Mouse (Mus musculus) adrenal gland (tissue): ENCODE data around the gene Vkorc1l1.

Experiments
- intact Hi-C: fragments of 180-260 bp; cut with DNase I; formaldehyde crosslinking; loops from one replicate; pipeline ENCODE4 v1.15.1; 2025

Gene Vkorc1l1

DNA sequence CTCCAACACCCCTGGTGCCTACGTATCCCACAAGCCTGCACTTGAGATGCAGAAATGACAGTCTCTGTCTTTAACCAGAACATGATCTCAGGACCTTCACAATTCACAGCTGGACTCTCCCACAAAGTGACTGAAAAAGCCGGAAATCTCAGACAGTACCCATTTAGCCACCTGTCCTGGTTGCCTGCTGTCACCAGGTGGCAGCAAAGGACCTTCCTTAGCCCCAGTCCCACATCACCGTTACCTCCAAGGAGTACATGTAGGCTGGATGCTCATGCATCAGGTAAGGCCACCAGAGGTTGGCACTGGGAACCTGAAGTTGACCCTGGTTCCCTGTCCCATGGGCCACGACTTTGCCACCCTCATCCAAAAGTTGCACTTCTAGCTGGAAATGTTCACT lies 57.3 kb downstream of the Vkorc1l1 start:
- intact Hi-C loops, result loop anchor here (5.0 to 10.0 kb wide), 2 partner anchors 54 to 82 kb away; partner anchors contain the start of gene Vkorc1l1

DNA sequence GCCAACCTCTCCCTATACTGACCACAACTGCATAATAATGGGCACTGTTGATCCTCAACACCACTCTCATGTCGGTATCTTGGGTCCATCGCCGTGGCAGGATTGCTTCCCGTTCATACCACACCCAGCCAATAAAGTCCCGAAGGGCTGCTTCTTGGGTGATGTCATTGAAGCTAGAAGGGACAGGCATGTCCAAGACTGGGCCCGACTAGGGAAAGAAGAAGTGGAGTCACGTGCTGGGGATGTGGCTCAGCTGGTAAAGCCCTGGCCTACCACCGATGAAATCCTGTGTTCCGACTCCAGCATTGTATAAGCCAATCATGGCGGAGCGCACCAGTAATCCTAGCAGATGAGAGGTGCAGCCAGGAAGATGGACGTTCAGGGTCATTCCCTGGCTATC lies 59.0 kb downstream of the Vkorc1l1 start:
- intact Hi-C loops, result loop anchor here (5.0 kb wide), 1 partner anchor 162 kb away; no protein-coding TSS in a partner anchor

- intact Hi-C loops, result loop anchor here (5.0 kb wide), 1 partner anchor 161 kb away; no protein-coding TSS in a partner anchor
Observed at GRCm38 (mm10) chr5:130001356-130001987, 59.7 kb downstream of the Vkorc1l1 start.

DNA sequence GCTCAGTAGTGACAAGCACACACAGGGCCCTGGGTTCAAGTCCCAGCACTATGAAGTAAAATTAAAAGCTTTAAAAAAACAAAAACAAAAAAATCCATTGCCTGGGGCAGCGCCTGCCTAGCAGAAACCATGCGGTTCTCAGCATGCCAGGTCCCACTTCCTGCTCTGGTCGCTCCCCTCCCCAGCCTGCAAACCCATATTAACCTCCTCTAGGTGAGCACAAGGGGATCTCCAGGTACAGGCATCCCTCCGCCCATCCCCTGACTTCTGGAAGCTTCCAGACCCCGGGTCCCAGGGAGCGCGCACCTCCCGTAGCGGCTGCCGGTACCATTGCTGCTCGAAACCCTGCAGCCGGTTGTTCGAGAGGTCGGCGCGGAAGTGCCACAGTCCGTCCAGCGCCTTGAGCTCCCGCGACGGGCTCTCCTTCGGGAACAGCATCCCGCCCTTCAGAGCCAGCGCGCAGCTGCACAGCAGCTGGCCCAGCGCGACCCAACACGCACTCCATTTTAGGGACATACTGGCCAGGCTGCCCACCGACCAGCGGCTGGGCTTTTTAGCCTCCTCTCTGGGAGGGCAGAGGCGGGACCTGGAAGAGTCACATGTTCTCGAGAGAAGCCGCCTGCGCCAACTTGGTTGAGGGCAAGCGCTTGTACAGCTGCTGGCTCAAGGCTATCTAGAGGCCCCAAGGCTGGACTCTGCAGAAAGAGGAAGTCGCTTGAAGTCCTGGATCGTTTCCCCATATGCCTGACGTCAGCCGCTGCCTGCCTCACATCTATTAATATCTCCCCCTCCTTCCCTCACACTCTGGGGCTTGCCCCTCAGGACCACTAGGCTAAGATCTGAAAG lies 60.8 kb downstream of the Vkorc1l1 start, which contains the start of gene Gusb:
Gene Gusb (minus strand): TSS at position 749 of the 846 bp plus-strand sequence.
- intact Hi-C loops, result loop anchor here (5.0 kb wide), 1 partner anchor 160 kb away; no protein-coding TSS in a partner anchor

- intact Hi-C loops, result loop anchor here (5.0 kb wide), 1 partner anchor 159 kb away; no protein-coding TSS in a partner anchor
Observed at GRCm38 (mm10) chr5:130003229-130003628, 61.5 kb downstream of the Vkorc1l1 start.

DNA sequence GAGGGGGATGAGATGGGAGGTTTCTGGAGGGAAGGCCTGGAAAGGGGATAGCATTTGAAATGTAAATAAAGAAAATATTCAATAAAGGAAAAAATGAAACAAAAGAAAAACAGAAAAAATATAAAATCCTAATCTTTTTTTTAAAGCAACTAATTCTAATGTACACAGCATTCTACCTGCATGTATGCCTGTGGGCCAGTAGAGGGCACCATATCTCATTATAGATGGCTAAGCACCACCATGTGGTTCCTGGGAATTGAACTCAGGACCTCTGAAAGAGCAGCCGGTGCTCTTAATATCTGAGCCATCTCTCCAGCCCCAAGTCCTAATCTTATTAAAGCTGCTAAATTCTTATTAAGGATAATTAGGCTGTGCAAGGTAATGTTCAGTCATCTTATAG lies 65.6 kb downstream of the Vkorc1l1 start:
- intact Hi-C loops, result loop anchor here (5.0 kb wide), 1 partner anchor 35 kb away; no protein-coding TSS in a partner anchor

DNA sequence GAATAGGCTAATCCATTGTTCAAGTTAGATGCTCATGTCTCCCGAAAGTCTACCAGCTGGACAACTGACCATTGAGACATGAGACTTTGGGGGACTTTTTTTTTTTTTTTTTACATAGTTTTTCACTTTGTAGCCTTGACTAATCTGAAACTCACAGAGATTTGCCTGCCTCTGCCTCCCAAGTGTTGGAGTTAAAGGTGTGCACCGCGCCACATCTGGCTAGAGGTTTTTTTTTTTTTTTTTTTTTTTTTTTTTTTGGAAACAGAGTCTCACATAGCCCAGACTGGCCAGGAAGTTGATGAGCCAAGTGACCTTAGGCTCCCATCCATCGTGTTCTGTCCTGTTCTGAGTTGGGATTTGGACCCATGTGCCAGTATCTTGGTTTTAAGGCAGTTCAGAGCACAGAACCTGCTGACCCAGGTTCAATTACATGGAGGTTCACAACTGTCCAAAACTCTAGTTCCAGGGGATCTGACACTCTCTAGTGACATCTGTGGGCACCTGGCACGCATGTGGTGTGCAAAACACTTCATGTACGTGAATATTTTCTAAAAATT lies 66.3 kb downstream of the Vkorc1l1 start:
- intact Hi-C loops, result loop anchor here (5.0 kb wide), 1 partner anchor 34 kb away; no protein-coding TSS in a partner anchor

DNA sequence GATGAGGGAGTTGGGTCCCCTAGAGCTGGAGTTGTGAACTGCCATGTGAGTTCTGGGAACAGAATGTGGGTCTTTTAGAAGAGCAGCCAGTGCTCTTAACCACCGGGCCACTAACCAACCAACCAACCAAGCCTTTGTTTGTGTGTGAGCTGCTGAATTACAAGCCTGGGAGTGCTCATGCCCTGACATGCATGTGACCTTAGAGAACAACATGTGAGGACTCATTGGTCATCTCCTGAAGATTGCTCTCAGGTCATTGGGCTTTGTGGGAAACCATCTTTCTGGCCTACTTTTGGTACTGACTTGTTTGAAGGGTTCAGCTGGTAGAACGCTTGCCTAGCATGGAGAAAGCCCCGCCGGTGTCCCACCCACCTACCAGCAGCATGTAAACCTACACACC lies 68.0 kb downstream of the Vkorc1l1 start:
- intact Hi-C loops, result loop anchor here (5.0 kb wide), 1 partner anchor 33 kb away; no protein-coding TSS in a partner anchor

DNA sequence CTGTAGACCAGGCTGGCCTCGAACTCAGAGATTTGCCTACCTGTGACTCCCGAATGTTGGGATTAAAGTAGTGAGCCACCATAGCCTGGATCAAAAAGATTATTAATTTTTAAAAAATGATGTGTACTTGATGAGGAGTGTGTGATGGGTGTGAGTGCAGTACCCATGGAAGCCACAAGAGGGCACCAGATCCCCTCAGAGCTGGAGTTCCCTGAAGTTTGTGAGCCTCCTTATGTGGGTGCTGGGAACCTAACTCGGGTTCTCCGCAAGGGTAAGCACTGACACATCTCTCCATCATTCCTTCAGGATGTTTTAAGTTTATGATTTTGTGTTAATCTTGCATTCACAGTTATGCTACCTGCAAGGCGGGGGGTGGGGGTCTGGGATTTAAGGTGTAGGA lies 69.2 kb downstream of the Vkorc1l1 start:
- intact Hi-C loops, result no loop called here

GRCm38 (mm10) chr5:130015104-130015503 lies 73.3 kb downstream of the Vkorc1l1 start:
- intact Hi-C loops, result no loop called here

GRCm38 (mm10) chr5:130019461-130019860 lies 77.7 kb downstream of the Vkorc1l1 start:
- intact Hi-C loops, result no loop called here

DNA sequence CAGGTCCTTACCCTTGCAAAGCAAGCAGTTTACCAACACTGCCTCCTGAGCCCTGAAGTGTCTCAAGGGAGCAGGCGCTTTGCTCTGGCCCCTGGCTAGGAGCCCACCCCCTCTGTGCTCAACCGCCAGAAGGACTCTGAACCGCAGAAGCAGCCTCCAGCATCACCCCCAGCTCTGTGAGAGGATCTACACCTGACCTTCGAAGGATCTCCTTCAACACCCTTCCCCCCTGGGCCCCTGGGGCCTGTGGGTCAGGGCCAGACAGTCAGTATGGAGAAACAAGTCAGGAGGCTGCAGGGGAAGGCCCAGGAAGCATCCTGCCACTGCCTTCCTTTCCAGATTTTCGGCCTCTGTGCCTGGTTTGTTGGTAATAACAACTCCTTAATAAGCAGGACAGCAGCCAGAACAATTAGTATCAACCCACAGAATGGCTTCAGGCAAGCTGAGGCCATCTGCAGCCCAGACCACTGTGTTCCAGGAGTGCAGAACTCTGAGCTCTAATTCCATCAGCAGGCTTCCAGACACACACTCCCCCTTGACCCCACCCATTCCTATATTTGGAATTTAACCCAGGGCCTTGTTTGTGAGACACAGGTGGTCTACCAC lies 79.7 kb downstream of the Vkorc1l1 start:
- intact Hi-C loops, result loop anchor here (5.0 kb wide), 1 partner anchor 116 kb away; no protein-coding TSS in a partner anchor

DNA sequence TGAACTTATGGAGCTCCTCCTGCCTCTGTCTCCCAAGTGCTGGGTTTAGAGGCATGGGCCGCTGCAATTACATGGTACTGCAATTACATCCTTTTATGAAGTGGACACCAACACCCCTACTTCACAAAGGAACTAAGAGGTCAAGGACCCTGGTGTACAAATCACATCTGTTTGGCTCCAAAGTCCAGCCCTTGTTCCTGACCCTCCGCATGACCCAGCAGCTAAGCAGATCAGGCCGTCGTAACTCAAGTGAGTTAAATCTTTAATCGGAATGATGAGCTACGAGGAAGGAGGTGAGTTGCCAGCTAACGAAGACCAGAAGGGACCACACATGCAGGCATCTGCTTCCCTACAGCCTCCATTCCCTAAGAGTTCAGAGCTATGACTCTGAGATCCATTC lies 80.6 kb downstream of the Vkorc1l1 start:
- intact Hi-C loops, result loop anchor here (2.0 to 5.0 kb wide), 2 partner anchors 16 to 115 kb away; no protein-coding TSS in a partner anchor

DNA sequence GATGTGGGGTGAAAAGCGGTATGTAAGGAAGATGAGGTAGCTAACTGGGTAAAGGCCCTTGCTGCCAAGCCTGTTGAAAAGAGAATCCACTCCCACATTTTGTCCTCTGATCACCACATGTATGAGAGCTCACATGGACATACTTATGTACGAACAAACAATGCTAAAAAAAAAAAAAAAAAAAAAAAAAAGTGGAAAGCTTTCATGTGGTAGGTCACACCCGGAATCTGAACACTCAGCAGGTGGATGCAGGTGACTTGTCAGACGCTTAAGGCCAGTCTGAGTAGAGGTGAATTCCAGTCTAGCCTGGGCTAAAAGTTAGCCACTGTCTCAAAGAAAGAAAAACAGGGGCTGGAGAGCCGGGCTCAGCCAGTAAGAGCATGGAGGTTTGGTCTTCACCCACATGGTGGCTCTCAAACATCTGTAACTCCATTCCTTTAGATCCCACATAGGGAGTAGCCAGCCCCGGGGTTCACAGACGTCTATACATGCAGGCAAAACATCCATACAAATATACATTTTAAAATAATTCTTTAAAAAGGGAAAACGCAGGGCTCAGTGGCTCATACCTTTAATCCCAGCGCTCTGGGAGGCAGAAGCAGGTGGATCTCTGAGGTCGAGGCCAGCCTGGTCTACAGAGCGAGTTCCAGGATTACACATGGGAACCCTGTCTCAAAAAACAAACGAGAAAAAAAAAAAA lies 81.4 kb downstream of the Vkorc1l1 start:
- intact Hi-C loops, result loop anchor here (2.0 to 5.0 kb wide), 2 partner anchors 16 to 114 kb away; no protein-coding TSS in a partner anchor

GRCm38 (mm10) chr5:130023767-130024539 lies 82.2 kb downstream of the Vkorc1l1 start:
- intact Hi-C loops, result loop anchor here (2.0 to 5.0 kb wide), 2 partner anchors 15 to 113 kb away; no protein-coding TSS in a partner anchor

GRCm38 (mm10) chr5:130027134-130027533 lies 85.4 kb downstream of the Vkorc1l1 start:
- intact Hi-C loops, result no loop called here

DNA sequence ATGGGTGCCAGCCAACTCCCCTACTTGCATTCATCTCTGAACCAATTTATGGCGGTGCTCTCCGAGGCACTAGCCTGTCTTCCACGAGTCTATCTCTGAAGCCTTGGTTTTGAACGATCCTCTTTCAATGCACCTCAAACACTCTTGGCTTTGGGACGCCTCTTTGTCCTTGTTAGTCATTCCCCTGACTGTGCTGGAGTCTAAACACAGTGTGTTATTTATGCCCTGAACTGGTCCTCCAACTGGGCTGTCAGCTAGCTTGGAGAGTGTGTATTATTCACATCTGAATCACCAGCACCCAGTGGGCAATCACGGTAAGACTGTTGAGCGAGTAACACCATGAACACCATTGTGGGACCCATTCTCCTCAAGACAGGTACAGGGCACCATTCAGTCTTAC lies 85.9 kb downstream of the Vkorc1l1 start:
- intact Hi-C loops, result no loop called here

DNA sequence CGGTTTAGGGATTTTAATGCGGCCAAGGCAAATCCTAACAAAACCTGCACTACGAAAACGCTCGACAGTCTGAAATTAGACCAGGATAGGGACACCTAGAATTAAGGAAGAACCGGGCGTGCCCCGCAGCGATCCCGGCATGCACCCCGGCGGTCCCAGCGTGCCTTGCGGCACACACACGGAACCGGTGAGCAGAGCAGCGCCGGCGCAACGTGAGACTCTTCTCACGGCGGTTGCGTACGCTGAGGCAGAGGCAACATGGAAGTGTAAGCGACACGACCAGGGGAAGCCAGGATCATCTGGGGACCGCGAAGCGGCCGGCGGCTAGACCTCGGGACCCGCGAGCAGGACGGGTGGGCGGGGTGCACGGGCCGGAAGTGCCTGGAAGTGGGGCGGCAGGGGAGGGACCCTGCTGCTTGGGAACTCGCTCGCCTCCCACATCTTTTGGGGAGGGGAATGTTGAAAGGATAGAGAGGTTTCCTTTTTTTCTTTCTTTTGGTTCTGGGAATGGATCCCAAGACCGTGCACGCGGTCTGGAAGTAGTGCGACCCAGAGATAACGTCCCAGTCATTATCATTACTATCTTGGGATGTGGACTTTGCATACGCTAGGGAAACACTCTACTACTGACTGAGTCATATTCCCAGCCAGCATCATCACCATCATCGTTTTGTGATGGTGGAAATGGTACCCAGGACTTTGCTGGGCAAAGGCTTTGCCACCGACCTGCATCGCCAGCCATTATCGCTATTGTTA lies 87.5 kb downstream of the Vkorc1l1 start, which contains the start of the genes Asl and Crcp:
Gene Asl (minus strand): TSS at position 106 of the 756 bp plus-strand sequence.
Gene Crcp (plus strand): TSS at position 149 of the 756 bp plus-strand sequence.
- intact Hi-C loops, result no loop called here
